Mouse (Mus musculus) heart, adult 2 months (tissue): ENCODE data around the gene Gm2381.
"Not testable (repeated sequence)": the region's sequence is repeated elsewhere in the genome, so short reads cannot be mapped to it uniquely, and the experiment has no call there.

Experiments
- CTCF ChIP-seq: fragments of 200-600 bp; IDR thresholded peaks from 2 replicates; pipeline ENCODE4 v1.8.1; 2022; ENCODE audit warnings: antibody characterized with exemption, mild to moderate bottlenecking, moderate library complexity
- POLR2A ChIP-seq: fragments of 200-500 bp; IDR thresholded peaks from 2 replicates; pipeline ENCODE4 v1.6.1; 2011; ENCODE audit warnings: mild to moderate bottlenecking, low read depth, low read length, control low read depth; ENCODE audit not compliant: insufficient read depth

- not testable (repeated sequence) for TF ChIP-seq POLR2A, CTCF
These were observed 28.7 kb downstream of the Gm2381 start for GRCm38 (mm10) chr7:42838366-42838765.
